Mouse (Mus musculus) midbrain, embryonic 10.5 days (tissue): ENCODE data around the gene E130308A19Rik. TPM values are rescaled to one million over a fixed set of nuclear protein-coding genes. Genes with fewer than 3 reads are reported as not detected.

Experiments used
- DNase-seq: peaks from one replicate; pipeline ENCODE4 v3.0.0-alpha.2; 2017; ENCODE audit warnings: low spot score
- H3K27ac ChIP-seq: fragments of 300-500 bp; sonication (generic); replicated peaks from 2 replicates; pipeline ENCODE4 v1.5.1; 2016; ENCODE audit warnings: mild to moderate bottlenecking
- H3K27me3 ChIP-seq: fragments of 300-500 bp; sonication (generic); 2 replicates; pipeline ENCODE4 v1.6.1; 2016; ENCODE audit warnings: low read depth, mild to moderate bottlenecking; ENCODE audit not compliant: poor library complexity, severe bottlenecking
- H3K36me3 ChIP-seq: fragments of 300-500 bp; sonication (generic); 2 replicates; pipeline ENCODE4 v1.6.1; 2016; ENCODE audit warnings: mild to moderate bottlenecking, moderate library complexity
- H3K4me1 ChIP-seq: fragments of 300-500 bp; sonication (generic); 2 replicates; pipeline ENCODE4 v1.6.1; 2016
- H3K4me3 ChIP-seq: fragments of 300-500 bp; sonication (generic); 2 replicates; pipeline ENCODE4 v1.5.1; 2016; ENCODE audit warnings: mild to moderate bottlenecking, moderate library complexity
- H3K9me3 ChIP-seq: fragments of 300-500 bp; sonication (generic); replicated peaks from 2 replicates; pipeline ENCODE4 v1.6.1; 2016; ENCODE audit warnings: mild to moderate bottlenecking
- WGBS: fragments of 180-500 bp; shearing (Covaris S2); methylation state at CpG from one replicate; pipeline ENCODE4 v1.1.7; 2016; 5-methylcytosine and 5-hydroxymethylcytosine counted together
- polyA plus RNA-seq: library from polyadenylated mRNA; unstranded; fragments of >200 nt; fragmentation: Nextera tagmentation; extraction: Ambion mirVana; gene quantifications from 2 replicates; pipeline ENCODE4 v1.2.1, GENCODE M21; 2016

The E130308A19Rik gene
- 51.3 and 54.0 TPM in 2 replicates for polyA plus RNA-seq

DNA sequence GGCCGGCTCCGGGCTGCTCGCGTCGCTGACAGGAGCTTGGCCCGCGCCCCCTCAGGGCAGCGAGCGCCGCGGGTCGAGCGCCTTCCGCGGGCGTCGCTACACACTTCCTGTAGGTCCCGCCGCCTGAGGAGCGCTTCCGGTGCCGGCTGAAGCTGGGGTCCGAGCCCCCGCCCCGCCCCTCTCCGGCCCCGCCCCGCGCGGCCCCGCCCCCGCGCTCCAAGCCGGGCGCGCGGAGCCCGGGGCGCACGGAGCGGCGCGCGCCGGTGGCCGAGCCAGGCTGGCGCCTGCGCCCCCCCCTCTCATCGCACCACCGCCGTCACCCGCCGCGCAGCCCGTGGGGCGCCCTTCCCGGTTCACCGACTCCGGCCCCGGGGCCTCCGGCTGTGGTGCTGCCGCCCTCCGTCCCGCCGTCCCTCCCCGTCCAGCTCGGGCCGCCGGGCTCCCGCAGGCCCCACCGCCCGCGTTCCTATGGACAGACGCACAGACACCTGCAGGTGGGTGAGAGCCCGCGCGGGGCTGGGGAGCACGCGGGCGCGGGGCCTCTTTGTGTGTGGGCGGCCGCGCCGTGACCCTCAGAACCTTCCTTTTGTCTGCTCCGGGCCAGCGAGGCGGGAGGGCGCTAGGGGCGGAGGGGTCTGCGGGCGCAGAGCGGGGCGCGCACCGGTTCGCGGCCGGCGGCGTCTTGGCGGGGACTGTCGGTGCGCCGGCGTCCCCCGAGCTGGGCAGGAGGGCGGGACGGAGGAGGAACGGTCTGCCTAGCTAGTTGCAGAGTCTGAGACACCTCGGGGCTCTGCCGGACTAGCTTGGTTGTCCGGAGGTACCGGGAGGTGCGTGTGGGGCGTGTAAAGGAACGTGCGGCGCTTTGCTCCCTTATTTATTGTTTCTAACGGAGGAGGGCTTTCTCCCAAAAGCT lies at the start of gene E130308A19Rik:
Gene E130308A19Rik (plus strand): TSS at position 214 of the 913 bp plus-strand sequence.
- H3K36me3 ChIP-seq: no peaks in the 10 kb centered on the region
- peak within 1 kb of the TSS; percentile 98 for H3K27ac ChIP-seq
- under 1% methylated on average over 114 of the region's 120 CpGs for WGBS
- peaks cover 49% of the 10 kb centered on the region for H3K4me1 ChIP-seq
- H3K4me3 ChIP-seq: peak within 1 kb of the TSS; percentile 93
- no peaks in the 10 kb centered on the region for H3K9me3 ChIP-seq
- peak; percentile 87 for DNase-seq
- H3K27me3 ChIP-seq: no peaks in the 10 kb centered on the region

DNA sequence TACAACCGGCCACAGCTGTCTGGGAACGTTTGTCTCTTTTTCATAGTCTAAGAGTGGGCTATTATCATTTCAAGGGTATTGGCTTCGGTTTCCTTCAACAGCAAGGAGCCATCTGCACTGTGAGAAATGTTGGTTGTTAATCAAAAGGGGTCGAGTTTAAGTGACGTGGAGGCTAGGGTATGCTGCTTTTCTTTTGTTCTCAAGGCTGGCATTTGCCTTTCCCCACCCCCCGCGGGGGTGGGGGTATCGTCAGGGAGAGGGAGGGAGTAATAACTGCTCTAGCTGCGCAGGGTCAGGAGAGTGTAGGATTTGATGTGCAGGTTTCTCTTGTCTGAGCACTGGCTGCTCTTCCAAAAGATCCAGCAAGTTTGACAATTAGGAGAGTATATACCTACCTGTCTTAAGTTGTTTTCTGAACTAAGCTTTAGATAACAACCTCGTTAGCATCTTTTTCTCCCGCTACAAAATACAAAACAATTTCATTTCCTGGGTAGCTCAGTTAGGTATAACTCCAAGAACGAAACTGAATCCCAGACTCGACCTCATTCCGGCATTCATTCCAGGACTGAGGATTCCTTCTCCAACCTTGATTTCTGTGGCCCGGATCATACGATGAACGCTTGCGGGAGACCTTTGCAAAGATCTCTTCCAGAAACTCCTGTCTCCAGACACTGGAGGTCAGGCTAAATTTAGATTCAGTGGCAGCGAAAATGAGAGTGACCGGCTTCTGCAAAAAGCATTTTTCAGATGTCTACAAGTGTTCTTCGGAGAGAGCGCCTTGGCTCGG lies 45.3 kb upstream of the E130308A19Rik start:
- Histone ChIP-seq H3K36me3 (no peaks in the 10 kb centered on the region), H3K27ac (peak overlapping the region; percentile 85), H3K4me1 (peaks cover 15% of the 10 kb centered on the region), H3K27me3 (peaks cover 8% of the 10 kb centered on the region; the same call in 1 of the 2 replicates), H3K9me3 (no peaks in the 10 kb centered on the region), H3K4me3 (peak overlapping the region; percentile 81)
- under 1% methylated on average over 23 of the region's 23 CpGs for WGBS
- peak; percentile 45 for DNase-seq

DNA sequence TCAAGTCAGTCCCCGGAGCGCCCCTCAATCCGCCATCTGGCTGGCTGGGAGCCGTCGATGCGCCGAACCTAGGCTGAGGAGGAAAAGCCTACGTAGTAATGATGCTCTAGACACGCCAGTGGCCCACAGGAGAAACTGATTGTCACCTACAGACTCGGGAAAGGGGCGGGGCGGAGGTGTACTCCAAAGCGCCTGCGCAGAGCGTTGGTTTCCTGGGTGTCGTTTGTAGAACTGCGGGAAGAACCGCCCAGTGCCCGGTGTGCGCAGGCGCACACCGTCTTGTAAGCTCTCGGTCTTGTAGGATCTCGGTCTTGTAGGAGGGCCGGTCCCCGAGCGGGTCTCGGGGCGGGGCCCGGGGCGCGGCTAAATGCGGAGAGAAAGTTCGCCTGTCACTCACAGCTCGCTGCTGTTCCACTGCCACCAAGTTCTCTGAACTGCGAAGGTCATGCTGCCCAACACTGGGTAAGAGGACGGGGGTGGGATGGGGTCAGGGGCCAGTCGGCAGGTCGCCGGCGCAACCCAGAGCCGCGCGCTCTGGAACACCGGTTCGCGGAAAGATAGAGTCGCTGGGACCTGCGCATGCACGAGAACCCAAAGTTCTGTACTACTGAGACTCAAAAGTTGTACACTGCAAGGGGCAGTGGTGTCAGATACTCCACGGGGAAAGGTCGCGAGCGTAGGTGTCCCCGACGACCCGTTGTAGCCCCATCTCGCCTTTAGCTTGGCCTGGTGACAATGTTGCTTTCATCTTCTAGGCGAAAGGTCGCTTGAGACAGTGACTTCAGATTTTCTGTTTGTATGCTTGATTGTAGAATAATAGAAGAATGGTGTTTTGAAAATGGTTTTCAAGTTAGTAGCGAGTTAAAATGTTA lies 44.5 kb upstream of the E130308A19Rik start, which contains the start of gene Hsdl2:
Gene Hsdl2 (plus strand): TSS at position 250 of the 872 bp plus-strand sequence.
- peak within 1 kb of the TSS; percentile 81 for H3K4me3 ChIP-seq
- under 1% methylated on average over 61 of the region's 61 CpGs for WGBS
- peaks cover 8% of the 10 kb centered on the region; the same call in 1 of the 2 replicates for H3K27me3 ChIP-seq
- peaks cover 15% of the 10 kb centered on the region for H3K4me1 ChIP-seq
- no peaks in the 10 kb centered on the region for H3K9me3 ChIP-seq
- DNase-seq: peak; percentile 98
- H3K36me3 ChIP-seq: no peaks in the 10 kb centered on the region
- peak within 1 kb of the TSS; percentile 85 for H3K27ac ChIP-seq

DNA sequence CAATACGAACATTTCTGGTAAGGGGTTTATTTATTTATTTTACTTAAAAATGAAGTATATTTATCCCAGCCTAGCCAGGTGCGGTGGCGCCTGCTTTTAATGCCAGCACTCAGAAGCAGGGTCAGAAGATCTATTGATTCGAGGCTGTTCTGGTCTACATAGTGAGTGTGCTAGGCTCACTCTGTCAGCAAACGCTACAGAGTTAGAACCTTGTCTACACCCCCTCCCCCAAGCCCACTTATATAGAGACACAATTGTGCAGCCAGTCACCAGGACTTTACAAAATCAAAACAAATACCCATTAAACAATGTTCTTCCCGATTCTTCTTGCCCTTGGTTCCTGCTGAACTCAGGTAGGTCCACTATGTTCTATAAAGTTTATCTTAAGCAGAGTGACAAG lies 43.8 kb upstream of the E130308A19Rik start:
- peaks cover 15% of the 10 kb centered on the region for H3K4me1 ChIP-seq
- no peaks in the 10 kb centered on the region for H3K36me3 ChIP-seq
- no peak overlapping the region for H3K27ac ChIP-seq
- H3K9me3 ChIP-seq: no peaks in the 10 kb centered on the region
- DNase-seq: no peak
- peaks cover 8% of the 10 kb centered on the region; the same call in 1 of the 2 replicates for H3K27me3 ChIP-seq
- H3K4me3 ChIP-seq: peak overlapping the region; percentile 81
- 36% methylated on average over 6 of the region's 6 CpGs for WGBS

DNA sequence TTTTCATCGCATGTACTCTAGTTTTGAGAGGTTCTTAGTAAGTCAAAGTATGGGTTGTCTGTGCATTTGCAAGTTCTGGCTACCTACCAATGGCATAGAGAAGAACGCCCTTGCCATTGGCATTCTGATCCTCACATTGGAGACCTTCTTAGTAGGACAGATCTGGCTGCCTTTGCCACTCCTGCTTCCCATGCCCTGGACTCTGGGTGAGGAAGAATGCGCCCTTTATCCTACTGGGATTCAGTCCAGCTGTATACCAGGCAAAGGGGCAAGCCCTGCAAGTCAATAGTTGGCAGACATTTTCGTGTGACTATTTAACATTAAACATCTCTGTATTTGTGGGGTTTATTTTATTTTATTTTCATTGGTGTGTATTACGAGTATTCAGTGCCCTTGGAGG lies 40.9 kb upstream of the E130308A19Rik start:
- WGBS: 81% methylated on average over 5 of the region's 5 CpGs
- peaks cover 14% of the 10 kb centered on the region for H3K4me1 ChIP-seq
- no peak overlapping the region for H3K27ac ChIP-seq
- no peak overlapping the region for H3K4me3 ChIP-seq
- no peaks in the 10 kb centered on the region for H3K36me3 ChIP-seq
- H3K9me3 ChIP-seq: no peaks in the 10 kb centered on the region
- DNase-seq: no peak
- no peaks in the 10 kb centered on the region; the same call in 1 of the 2 replicates for H3K27me3 ChIP-seq

DNA sequence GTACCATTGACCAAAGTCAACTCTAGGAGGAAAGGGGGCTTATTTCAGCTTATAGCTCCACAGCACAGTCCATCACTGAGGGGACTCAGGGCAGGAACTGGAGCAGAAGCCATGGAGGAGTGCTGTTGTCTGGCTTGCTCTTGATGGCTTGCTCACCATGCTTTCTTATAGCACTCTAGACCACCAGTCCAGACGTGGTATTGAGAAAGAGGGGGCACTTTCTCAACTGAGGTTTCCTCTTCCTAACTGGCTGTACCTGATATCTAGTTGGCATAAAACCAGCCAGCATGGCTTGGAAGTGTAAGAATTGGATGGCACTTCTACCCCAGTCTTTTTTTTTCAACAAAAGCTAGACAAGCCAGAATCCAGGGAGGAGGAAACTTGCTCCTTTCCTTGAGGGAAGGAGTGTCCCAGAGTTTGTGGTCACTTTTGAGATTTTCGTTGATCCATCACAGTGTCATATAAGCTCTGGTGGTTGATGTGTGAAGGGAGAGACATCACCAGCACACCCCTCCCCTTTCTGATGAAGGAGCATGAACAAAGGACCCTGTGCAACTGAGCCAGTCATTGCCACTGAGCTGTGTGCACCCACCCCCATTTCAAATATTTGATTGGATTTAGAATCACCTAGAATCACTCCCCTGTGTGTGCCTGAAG lies 38.7 kb upstream of the E130308A19Rik start:
- H3K27me3 ChIP-seq: no peaks in the 10 kb centered on the region; the same call in 1 of the 2 replicates
- no peaks in the 10 kb centered on the region for H3K9me3 ChIP-seq
- DNase-seq: no peak
- no peaks in the 10 kb centered on the region for H3K36me3 ChIP-seq
- 77% methylated on average over 2 of the region's 2 CpGs for WGBS
- H3K4me1 ChIP-seq: 0 out of 2 replicates have a peak, but pooled peaks cover under 1% of the 10 kb centered on the region
- no peak overlapping the region for H3K27ac ChIP-seq
- H3K4me3 ChIP-seq: no peak overlapping the region

DNA sequence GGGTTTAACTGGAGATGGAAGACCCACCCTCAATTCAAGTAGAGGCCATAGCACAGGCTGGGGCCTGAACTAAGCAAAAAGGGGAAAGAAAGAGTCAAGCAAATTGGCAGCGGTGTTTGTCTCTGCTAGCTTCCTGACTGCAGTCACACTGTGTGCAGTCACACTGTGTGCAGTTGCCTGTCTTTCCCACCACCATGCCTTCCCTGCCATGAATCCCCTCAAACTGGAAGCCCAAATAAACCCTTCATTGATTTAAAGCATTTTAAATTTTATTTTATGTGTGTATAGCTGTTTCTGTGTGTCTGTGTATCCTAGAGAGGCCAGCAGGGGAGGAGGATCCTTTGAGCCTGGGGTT lies 38.2 kb upstream of the E130308A19Rik start:
- Histone ChIP-seq H3K27me3 (no peaks in the 10 kb centered on the region), H3K36me3 (no peaks in the 10 kb centered on the region), H3K27ac (no peak overlapping the region), H3K4me3 (no peak overlapping the region), H3K9me3 (no peaks in the 10 kb centered on the region), H3K4me1 (no peaks in the 10 kb centered on the region)
- DNase-seq: no peak
- WGBS: 90% methylated on average over 1 of the region's 1 CpGs

DNA sequence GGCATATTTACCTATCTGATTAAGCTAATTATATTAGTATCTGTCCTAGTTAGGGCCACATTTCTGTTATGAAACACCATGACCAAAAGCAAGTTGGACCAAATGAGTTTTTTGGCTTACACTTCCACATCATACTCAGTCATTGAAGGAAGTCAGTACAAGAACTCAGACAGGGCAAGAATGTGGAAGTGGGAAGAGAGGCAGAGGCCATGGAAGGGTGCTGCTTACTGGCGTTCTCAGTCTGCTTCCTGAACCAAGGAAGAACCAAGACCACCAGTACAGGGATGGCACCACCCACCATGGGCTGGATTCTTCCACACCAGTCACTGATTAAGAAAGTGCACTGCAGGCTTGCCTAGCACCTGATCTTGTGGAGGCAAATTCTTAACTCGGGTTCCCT lies 31.4 kb upstream of the E130308A19Rik start:
- Histone ChIP-seq H3K4me3 (no peak overlapping the region), H3K9me3 (no peaks in the 10 kb centered on the region), H3K4me1 (no peaks in the 10 kb centered on the region), H3K27me3 (no peaks in the 10 kb centered on the region), H3K36me3 (no peaks in the 10 kb centered on the region), H3K27ac (no peak overlapping the region)
- no peak for DNase-seq
- WGBS: 78% methylated on average over 2 of the region's 2 CpGs

DNA sequence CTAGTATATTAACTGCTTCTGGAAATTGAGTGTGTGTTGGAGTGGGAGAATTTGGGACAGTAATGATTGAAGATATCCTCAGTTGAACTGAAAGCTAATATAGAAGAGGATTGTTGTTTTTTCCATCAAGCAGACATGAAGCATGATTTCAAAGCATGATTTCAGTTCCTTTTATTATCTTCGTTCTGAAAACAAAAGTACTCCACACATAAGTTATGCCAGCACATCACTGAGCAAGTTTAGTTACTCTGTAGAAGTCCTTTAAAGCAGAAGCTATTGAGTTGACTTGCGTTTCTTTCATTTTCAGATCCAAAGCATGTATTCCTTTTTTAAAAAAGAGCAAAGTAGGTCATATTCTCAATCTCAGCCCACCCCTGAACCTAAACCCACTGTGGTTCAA lies 29.5 kb upstream of the E130308A19Rik start:
- Histone ChIP-seq H3K4me1 (no peaks in the 10 kb centered on the region), H3K27ac (no peak overlapping the region), H3K36me3 (no peaks in the 10 kb centered on the region), H3K9me3 (no peaks in the 10 kb centered on the region), H3K4me3 (no peak overlapping the region), H3K27me3 (no peaks in the 10 kb centered on the region)
- 90% methylated on average over 2 of the region's 2 CpGs for WGBS
- no peak for DNase-seq

DNA sequence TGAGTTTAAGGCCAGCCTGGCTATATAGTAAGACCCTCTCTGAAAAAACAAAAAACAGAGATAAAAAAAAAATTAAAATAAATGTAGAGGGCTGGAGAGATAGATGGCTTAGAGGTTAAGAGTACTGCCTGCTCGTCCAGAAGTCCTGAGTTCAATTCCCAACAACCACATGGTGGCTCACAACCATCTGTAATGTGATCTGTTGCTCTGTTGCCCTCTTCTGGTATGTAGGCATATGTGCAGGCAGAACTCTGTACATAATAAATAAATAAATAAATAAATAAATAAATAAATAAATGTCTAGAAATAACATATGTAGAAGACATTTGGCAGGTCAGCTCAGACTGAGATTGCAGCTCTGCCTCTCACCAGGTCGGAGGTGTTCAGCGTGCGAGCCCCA lies 23.3 kb upstream of the E130308A19Rik start:
- no peak for DNase-seq
- Histone ChIP-seq H3K4me1 (no peaks in the 10 kb centered on the region), H3K27ac (no peak overlapping the region), H3K36me3 (no peaks in the 10 kb centered on the region), H3K9me3 (no peaks in the 10 kb centered on the region), H3K27me3 (no peaks in the 10 kb centered on the region), H3K4me3 (no peak overlapping the region)
- 87% methylated on average over 4 of the region's 4 CpGs for WGBS

DNA sequence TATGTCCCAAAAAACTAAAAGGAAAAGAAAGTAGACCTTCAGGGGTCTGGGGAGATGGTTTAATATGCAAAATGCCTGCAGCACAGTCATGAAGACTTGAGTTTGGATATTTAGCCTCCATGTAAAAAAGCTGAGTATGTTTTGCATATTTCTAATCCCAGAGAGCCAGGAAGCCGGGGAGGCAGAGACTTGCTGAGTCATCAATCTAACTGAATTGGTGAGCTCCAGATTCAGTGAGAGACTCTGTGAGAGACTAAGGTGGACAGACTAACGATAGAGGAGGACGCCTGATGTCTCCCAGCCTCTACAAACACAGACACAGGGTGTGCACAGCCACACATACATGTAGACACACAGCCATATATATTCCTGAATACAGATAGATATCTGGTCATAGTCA lies 21.1 kb upstream of the E130308A19Rik start:
- Histone ChIP-seq H3K4me1 (no peaks in the 10 kb centered on the region), H3K9me3 (no peaks in the 10 kb centered on the region), H3K36me3 (no peaks in the 10 kb centered on the region), H3K4me3 (no peak overlapping the region), H3K27me3 (no peaks in the 10 kb centered on the region), H3K27ac (no peak overlapping the region)
- DNase-seq: no peak
- 81% methylated on average over 3 of the region's 3 CpGs for WGBS

DNA sequence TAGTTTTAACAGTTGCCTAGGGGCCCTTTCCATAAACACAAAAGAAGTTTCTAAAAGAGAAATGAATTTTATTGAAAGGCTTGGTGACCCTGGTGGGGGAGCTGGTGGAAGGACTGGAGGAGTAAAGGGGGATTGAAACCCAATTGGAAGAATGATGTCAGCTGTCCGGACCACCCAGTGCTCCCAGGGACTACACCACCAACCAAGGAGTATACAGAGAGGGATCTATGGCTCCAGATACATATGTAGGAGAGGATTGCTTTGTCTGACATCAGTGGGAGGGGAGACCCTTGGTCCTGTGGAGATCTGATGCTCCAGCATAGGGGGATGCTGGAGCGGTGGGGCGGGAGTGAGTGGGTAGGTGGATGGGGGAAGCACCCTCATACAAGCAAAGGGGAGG lies 20.5 kb upstream of the E130308A19Rik start:
- Histone ChIP-seq H3K27ac (no peak overlapping the region), H3K27me3 (no peaks in the 10 kb centered on the region), H3K9me3 (no peaks in the 10 kb centered on the region), H3K4me1 (no peaks in the 10 kb centered on the region), H3K36me3 (no peaks in the 10 kb centered on the region), H3K4me3 (no peak overlapping the region)
- WGBS: 95% methylated on average over 3 of the region's 3 CpGs
- no peak for DNase-seq
